Mouse (Mus musculus): ENCODE results near the gene Eif2b2. TPM values are rescaled to one million over a fixed set of nuclear protein-coding genes. Genes with fewer than 3 reads are reported as not detected.
A peak's percentile ranks its signal among the peaks of the same experiment; 100 is the strongest.

Eif2b2 gene
- total RNA-seq, 2 experiments from 2014 or later: 64.2 to 101 TPM

DNA sequence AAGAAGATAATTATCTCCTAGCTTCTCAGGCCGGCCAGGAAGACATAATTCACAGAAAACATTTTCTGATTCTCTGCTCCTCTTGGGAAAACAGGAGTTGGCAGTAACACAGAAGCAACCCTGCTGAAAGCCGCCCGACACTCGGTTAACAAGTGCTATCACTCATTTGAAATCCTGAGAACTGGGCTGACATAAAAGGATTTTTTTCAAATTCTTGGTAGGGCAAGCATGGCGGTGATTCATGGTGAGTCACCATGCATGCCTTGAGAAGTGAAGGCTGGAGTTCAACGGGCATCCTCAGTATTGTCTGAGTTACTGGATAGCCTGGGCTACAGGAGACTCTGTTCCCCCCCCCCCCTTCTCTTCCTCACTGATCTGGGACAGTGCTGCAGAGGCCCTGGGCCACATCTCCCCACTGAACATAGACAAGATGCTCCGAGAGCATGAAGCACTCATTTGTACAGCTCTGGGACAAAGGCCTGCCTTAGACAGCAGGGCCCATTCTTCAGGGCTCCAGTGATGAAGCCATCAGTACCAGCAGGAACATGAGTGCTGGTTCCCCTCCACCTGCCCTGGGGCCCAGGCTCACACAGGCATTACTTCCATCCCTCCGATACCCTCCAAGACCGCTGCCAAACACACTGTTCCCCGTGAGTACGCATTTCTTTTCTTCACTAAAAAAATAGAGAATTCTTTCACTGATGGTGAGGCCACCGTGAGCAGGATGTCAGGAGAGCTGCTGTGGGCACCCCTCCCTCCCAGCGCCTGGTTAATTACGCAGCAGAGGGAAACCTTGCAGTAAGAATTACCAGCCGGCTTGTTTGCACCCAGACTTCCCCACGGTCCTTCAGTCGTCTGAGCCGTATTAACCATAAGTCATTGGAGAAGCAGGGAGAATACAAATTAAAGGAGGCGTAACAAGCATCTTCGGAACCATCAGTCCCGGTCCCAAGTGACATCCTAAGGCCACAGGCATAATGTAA, 14.4 kb downstream of the Eif2b2 start:
- ATAC-seq (replicated peaks; ENCODE audit: low FRiP score, low TSS enrichment, poor library complexity, severe bottlenecking): no peak

GRCm38 (mm10) chr12:85237553-85237952, 18.3 kb downstream of the Eif2b2 start:
- no peak for ATAC-seq (replicated peaks; ENCODE audit: low FRiP score, low TSS enrichment, poor library complexity, severe bottlenecking)

DNA sequence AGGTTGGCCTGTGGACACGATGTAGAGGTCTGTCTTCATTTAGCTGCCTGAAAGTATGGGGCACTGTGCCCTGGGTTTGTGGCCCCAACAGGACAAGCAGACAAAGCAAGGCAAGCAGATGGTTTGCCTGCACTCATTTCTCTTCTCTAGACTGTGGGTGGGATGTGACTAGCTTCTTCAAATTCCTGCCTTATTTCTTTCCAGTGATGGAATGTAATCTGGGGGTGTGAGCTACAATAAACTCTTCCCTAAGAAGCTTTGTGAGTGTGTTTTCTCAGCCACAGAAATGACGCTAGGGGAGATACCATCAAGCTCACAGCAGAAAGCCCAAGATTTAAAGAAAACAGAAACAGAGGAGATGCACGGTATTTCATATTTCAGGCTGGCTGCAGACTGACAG, 32.8 kb downstream of the Eif2b2 start:
- ATAC-seq (replicated peaks; ENCODE audit: low FRiP score, low TSS enrichment, poor library complexity, severe bottlenecking): no peak

GRCm38 (mm10) chr12:85256074-85256751, 36.9 kb downstream of the Eif2b2 start:
- ATAC-seq (replicated peaks; ENCODE audit: low FRiP score, low TSS enrichment, poor library complexity, severe bottlenecking): no peak

- no peak for ATAC-seq (replicated peaks; ENCODE audit: low FRiP score, low TSS enrichment, poor library complexity, severe bottlenecking)
Measured at GRCm38 (mm10) chr12:85257008-85257639, 37.8 kb downstream of the Eif2b2 start.

GRCm38 (mm10) chr12:85262489-85262888, 43.2 kb downstream of the Eif2b2 start:
- ATAC-seq (replicated peaks; ENCODE audit: low FRiP score, low TSS enrichment, poor library complexity, severe bottlenecking): no peak

GRCm38 (mm10) chr12:85263190-85263589, 43.9 kb downstream of the Eif2b2 start:
- no peak for ATAC-seq (replicated peaks; ENCODE audit: low FRiP score, low TSS enrichment, poor library complexity, severe bottlenecking)

DNA sequence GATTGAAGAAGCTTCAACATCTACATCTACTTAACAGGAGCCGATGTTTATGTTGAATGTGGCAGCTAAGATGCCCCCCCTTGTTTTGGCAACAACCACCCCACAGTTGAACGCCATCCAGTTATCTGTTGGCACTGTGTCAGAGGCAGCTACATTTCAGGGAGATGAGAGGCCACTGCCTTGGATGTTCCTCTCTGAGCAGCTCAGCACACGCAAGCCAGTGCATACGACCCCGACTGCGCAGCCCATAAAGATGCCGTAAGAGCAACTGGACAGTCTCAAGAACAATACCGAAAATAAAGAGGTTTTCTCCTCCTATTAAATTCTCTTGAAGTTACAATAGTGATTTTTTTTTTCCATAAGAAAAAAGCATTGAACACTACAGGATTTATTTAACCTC, 45.2 kb downstream of the Eif2b2 start:
- ATAC-seq (replicated peaks; ENCODE audit: low FRiP score, low TSS enrichment, poor library complexity, severe bottlenecking): peak; percentile 55; the same call in 1 of the 2 replicates

DNA sequence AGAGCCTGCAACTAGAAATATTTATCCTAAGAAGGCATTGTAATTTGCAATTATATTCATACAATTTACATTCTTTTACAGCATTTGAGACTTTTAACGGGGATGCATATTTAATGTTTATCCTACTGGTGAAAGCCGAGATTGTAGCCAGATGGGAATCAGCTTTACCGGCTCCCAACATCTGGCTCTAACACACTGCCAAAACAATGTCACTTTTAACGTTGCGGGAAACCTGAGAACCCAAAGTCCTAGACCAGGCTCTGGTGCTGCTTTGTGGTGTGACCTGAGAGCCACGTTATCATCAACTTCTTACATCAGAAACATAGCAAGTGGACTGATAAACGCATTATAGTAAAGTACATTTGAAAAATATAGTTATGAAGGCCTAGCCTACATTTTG, 45.7 kb downstream of the Eif2b2 start:
- no peak for ATAC-seq (replicated peaks; ENCODE audit: low FRiP score, low TSS enrichment, poor library complexity, severe bottlenecking)

- no peak for ATAC-seq (replicated peaks; ENCODE audit: low FRiP score, low TSS enrichment, poor library complexity, severe bottlenecking)
Measured at GRCm38 (mm10) chr12:85266248-85266647, 47.0 kb downstream of the Eif2b2 start.

- no peak for ATAC-seq (replicated peaks; ENCODE audit: low FRiP score, low TSS enrichment, poor library complexity, severe bottlenecking)
Measured at GRCm38 (mm10) chr12:85269821-85270220, 50.5 kb downstream of the Eif2b2 start.

- ATAC-seq (replicated peaks; ENCODE audit: low FRiP score, low TSS enrichment, poor library complexity, severe bottlenecking): peak; percentile 81
Measured at GRCm38 (mm10) chr12:85270319-85270718, 51.0 kb downstream of the Eif2b2 start, which contains the start of gene Mlh3. TSS of gene Mlh3 (minus strand) at chr12:85270599.

- no peak for ATAC-seq (replicated peaks; ENCODE audit: low FRiP score, low TSS enrichment, poor library complexity, severe bottlenecking)
Measured at GRCm38 (mm10) chr12:85271132-85271842, 52.0 kb downstream of the Eif2b2 start.

GRCm38 (mm10) chr12:85271843-85272206, 52.5 kb downstream of the Eif2b2 start:
- ATAC-seq (replicated peaks; ENCODE audit: low FRiP score, low TSS enrichment, poor library complexity, severe bottlenecking): no peak

DNA sequence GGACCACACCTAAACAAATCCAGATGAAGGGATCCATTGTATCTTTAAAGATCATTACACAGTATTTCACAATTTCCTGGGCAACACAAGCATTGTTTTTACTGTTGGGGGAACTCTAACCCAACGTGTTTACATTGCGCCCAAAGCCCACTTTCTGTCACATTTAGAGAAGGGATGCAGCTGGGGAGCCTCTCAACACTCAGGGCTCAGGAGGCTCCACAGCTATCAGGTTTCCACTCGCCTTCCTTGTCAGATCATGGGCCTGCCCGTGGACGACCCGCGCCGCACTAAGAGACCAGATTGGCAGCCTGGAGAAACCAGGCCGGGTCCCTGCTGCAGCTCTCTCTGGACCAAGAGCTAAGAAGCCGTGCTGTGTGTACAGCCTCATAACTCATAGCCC, 54.2 kb downstream of the Eif2b2 start:
- ATAC-seq (replicated peaks; ENCODE audit: low FRiP score, low TSS enrichment, poor library complexity, severe bottlenecking): no peak

Other genes starting within 250 kb of the Eif2b2 start
- 234 and 237 TPM in 2 replicates for gene Fcf1, start 248.6 kb upstream of the Eif2b2 start, total RNA-seq (2014; fragmentation: Nextera tagmentation)
- gene Fcf1, start 248.6 kb upstream of the Eif2b2 start, total RNA-seq (2017): 147 and 211 TPM in 2 replicates
- gene Arel1, start 248.6 kb upstream of the Eif2b2 start, total RNA-seq (2014; fragmentation: Nextera tagmentation): 39.2 and 51.6 TPM in 2 replicates
- 38.8 and 48.6 TPM in 2 replicates for gene Arel1, start 248.6 kb upstream of the Eif2b2 start, total RNA-seq (2017)
- 97.2 and 106 TPM in 2 replicates for gene Ylpm1, start 223.2 kb upstream of the Eif2b2 start, total RNA-seq (2014; fragmentation: Nextera tagmentation)
- gene Ylpm1, start 223.2 kb upstream of the Eif2b2 start, total RNA-seq (2017): 35.0 and 77.3 TPM in 2 replicates
- gene Prox2, start 108.7 kb upstream of the Eif2b2 start, total RNA-seq (2014; fragmentation: Nextera tagmentation): 2.5 and 11.8 TPM in 2 replicates
- gene Prox2, start 108.7 kb upstream of the Eif2b2 start, total RNA-seq (2017): 4.3 and 8.3 TPM in 2 replicates
- gene Dlst, start 108.6 kb upstream of the Eif2b2 start, total RNA-seq (2014; fragmentation: Nextera tagmentation): 216 and 227 TPM in 2 replicates
- gene Dlst, start 108.6 kb upstream of the Eif2b2 start, total RNA-seq (2017): 230 and 281 TPM in 2 replicates
- gene Rps6kl1, start 68.2 kb upstream of the Eif2b2 start, total RNA-seq (2014; fragmentation: Nextera tagmentation): 0.35 TPM in 1 of 2 replicates, not detected in the other
- gene Rps6kl1, start 68.2 kb upstream of the Eif2b2 start, total RNA-seq (2017): not detected in 2 replicates
- gene Pgf, start 41.7 kb upstream of the Eif2b2 start, total RNA-seq (2014; fragmentation: Nextera tagmentation): not detected in 2 replicates
- not detected in 2 replicates for gene Pgf, start 41.7 kb upstream of the Eif2b2 start, total RNA-seq (2017)
- gene Mlh3, start 51.1 kb downstream of the Eif2b2 start, total RNA-seq (2014; fragmentation: Nextera tagmentation): 11.1 and 13.9 TPM in 2 replicates
- 6.8 and 12.3 TPM in 2 replicates for gene Mlh3, start 51.1 kb downstream of the Eif2b2 start, total RNA-seq (2017)
- gene Acyp1, start 69.0 kb downstream of the Eif2b2 start, total RNA-seq (2014; fragmentation: Nextera tagmentation): 92.9 and 101 TPM in 2 replicates
- 33.1 and 110 TPM in 2 replicates for gene Acyp1, start 69.0 kb downstream of the Eif2b2 start, total RNA-seq (2017)
- gene Zc2hc1c, start 69.1 kb downstream of the Eif2b2 start, total RNA-seq (2014; fragmentation: Nextera tagmentation): 0.47 TPM in 1 of 2 replicates, not detected in the other
- not detected in 2 replicates for gene Zc2hc1c, start 69.1 kb downstream of the Eif2b2 start, total RNA-seq (2017)
- gene Nek9, start 119.9 kb downstream of the Eif2b2 start, total RNA-seq (2014; fragmentation: Nextera tagmentation): 23.8 and 29.5 TPM in 2 replicates
- gene Nek9, start 119.9 kb downstream of the Eif2b2 start, total RNA-seq (2017): 21.9 and 23.5 TPM in 2 replicates
- gene Tmed10, start 155.4 kb downstream of the Eif2b2 start, total RNA-seq (2014; fragmentation: Nextera tagmentation): 129 and 143 TPM in 2 replicates
- 64.2 and 68.4 TPM in 2 replicates for gene Tmed10, start 155.4 kb downstream of the Eif2b2 start, total RNA-seq (2017)

Measured in megakaryocyte-erythroid progenitor cell, adult 5-6 weeks (primary cell).